Mouse (Mus musculus) heart, postnatal 0 days (tissue): ENCODE measurements at regions not wholly inside any gene's neighbourhood (a gene's known extent, or its start where the extent isn't known, plus 50 kb on each side); places are given as distances from the start of the nearest gene placed in this dataset.

Source experiments
- ATAC-seq: fragments of 200-750 bp; cut with Nextera tagmentation; 2 replicates; pipeline ENCODE4 v1.8.0; 2017; ENCODE audit warnings: low read depth, moderate number of reproducible peaks, moderate library complexity; ENCODE audit not compliant: insufficient read depth
- DNase-seq: peaks from one replicate; pipeline ENCODE4 v3.0.0-alpha.2; 2016; ENCODE audit warnings: low spot score
- H3K27ac ChIP-seq: fragments of 300-500 bp; sonication (generic); 2 replicates; pipeline ENCODE4 v1.5.1; 2014; ENCODE audit warnings: low read depth, mild to moderate bottlenecking
- H3K27me3 ChIP-seq: fragments of 300-500 bp; sonication (generic); 2 replicates; pipeline ENCODE4 v1.6.1; 2014; ENCODE audit warnings: low read length, mixed read lengths; ENCODE audit not compliant: control insufficient read depth, insufficient read depth
- H3K36me3 ChIP-seq: fragments of 300-500 bp; sonication (generic); replicated peaks from 2 replicates; pipeline ENCODE4 v1.6.1; 2014; ENCODE audit warnings: low read length, mixed read lengths; ENCODE audit not compliant: control insufficient read depth, insufficient read depth
- H3K4me1 ChIP-seq: fragments of 300-500 bp; sonication (generic); 2 replicates; pipeline ENCODE4 v1.6.1; 2014; ENCODE audit warnings: antibody characterized with exemption; ENCODE audit not compliant: control insufficient read depth, insufficient read depth
- H3K4me2 ChIP-seq: fragments of 300-500 bp; sonication (generic); 2 replicates; pipeline ENCODE4 v1.6.1; 2014; ENCODE audit warnings: low read depth, mild to moderate bottlenecking, low read length, moderate library complexity
- H3K4me3 ChIP-seq: fragments of 300-500 bp; sonication (generic); 2 replicates; pipeline ENCODE4 v1.5.1; 2014; ENCODE audit warnings: low read depth, low read length
- H3K9ac ChIP-seq: fragments of 300-500 bp; sonication (generic); replicated peaks from 2 replicates; pipeline ENCODE4 v1.6.1; 2014; ENCODE audit warnings: low read depth, low read length, mixed read lengths
- H3K9me3 ChIP-seq: fragments of 300-500 bp; sonication (generic); replicated peaks from 2 replicates; pipeline ENCODE4 v1.6.1; 2016; ENCODE audit warnings: low read length; ENCODE audit not compliant: control insufficient read depth
- CTCF ChIP-seq: IDR thresholded peaks from 2 replicates; pipeline ENCODE4 v1.5.1; 2016; ENCODE audit warnings: antibody characterized with exemption, control low read depth, low read depth
- EP300 ChIP-seq: IDR thresholded peaks from 2 replicates; pipeline ENCODE4 v1.6.1; 2016; ENCODE audit warnings: antibody characterized with exemption, low read depth
- WGBS: fragments of 180-500 bp; shearing (Covaris S2); extraction: QIAGEN DNeasy Blood & Tissue Kit; methylation state at CpG from one replicate; pipeline ENCODE4 v1.1.7; 2014; 5-methylcytosine and 5-hydroxymethylcytosine counted together

GRCm38 (mm10) chr5:129331094-129331523 is 169.9 kb upstream of the Sfswap start:
- DNase-seq (no peak), ATAC-seq (no peak)
- no peaks in the 10 kb centered on the region for H3K36me3 ChIP-seq
- peaks cover 4% of the 10 kb centered on the region; the same call in 1 of the 2 replicates for H3K9me3 ChIP-seq
- 17% methylated on average over 11 of the region's 11 CpGs for WGBS
- no peak overlapping the region for H3K27ac ChIP-seq
- no peaks in the 10 kb centered on the region for H3K4me1 ChIP-seq
- H3K9ac ChIP-seq = no peak overlapping the region
- H3K27me3 ChIP-seq = no peaks in the 10 kb centered on the region
- no peak overlapping the region for H3K4me3 ChIP-seq
- no peak for TF ChIP-seq EP300
- TF ChIP-seq CTCF = no peak; the same call in 1 of the 2 replicates
- no peak overlapping the region for H3K4me2 ChIP-seq

GRCm38 (mm10) chr5:129332014-129332413 is 169.0 kb upstream of the Sfswap start:
- ATAC-seq (no peak), DNase-seq (no peak)
- Histone ChIP-seq H3K36me3 (no peaks in the 10 kb centered on the region), H3K4me3 (no peak overlapping the region), H3K27ac (no peak overlapping the region), H3K4me1 (no peaks in the 10 kb centered on the region), H3K27me3 (no peaks in the 10 kb centered on the region), H3K9me3 (peaks cover 4% of the 10 kb centered on the region; the same call in 1 of the 2 replicates), H3K4me2 (no peak overlapping the region), H3K9ac (no peak overlapping the region)
- TF ChIP-seq EP300 (no peak), CTCF (no peak)
- WGBS = 89% methylated on average over 3 of the region's 3 CpGs

- DNase-seq = no peak
- Histone ChIP-seq H3K9me3 (no peaks in the 10 kb centered on the region), H3K27me3 (no peaks in the 10 kb centered on the region), H3K9ac (no peak overlapping the region), H3K27ac (no peak overlapping the region), H3K4me1 (no peaks in the 10 kb centered on the region), H3K36me3 (no peaks in the 10 kb centered on the region), H3K4me2 (no peak overlapping the region), H3K4me3 (no peak overlapping the region)
- TF ChIP-seq CTCF (no peak), EP300 (no peak)
- WGBS = 56% methylated on average over 7 of the region's 7 CpGs
- ATAC-seq = no peak
Observed at GRCm38 (mm10) chr5:129338511-129338910, 162.5 kb upstream of the Sfswap start.

GRCm38 (mm10) chr5:129344038-129344437 is 157.0 kb upstream of the Sfswap start:
- H3K4me2 ChIP-seq = no peak overlapping the region
- TF ChIP-seq EP300 = no peak
- no peak for TF ChIP-seq CTCF
- no peaks in the 10 kb centered on the region for H3K27me3 ChIP-seq
- no peak overlapping the region for H3K9ac ChIP-seq
- no peak overlapping the region for H3K27ac ChIP-seq
- ATAC-seq (no peak), DNase-seq (no peak)
- H3K4me3 ChIP-seq = no peak overlapping the region
- H3K36me3 ChIP-seq = no peaks in the 10 kb centered on the region
- no peaks in the 10 kb centered on the region for H3K9me3 ChIP-seq
- H3K4me1 ChIP-seq = no peaks in the 10 kb centered on the region
- 81% methylated on average over 12 of the region's 12 CpGs for WGBS

GRCm38 (mm10) chr5:129350024-129350423 is 151.0 kb upstream of the Sfswap start:
- Histone ChIP-seq H3K9ac (no peak overlapping the region), H3K4me1 (no peaks in the 10 kb centered on the region), H3K36me3 (no peaks in the 10 kb centered on the region), H3K9me3 (no peaks in the 10 kb centered on the region), H3K4me3 (no peak overlapping the region), H3K27me3 (no peaks in the 10 kb centered on the region), H3K27ac (no peak overlapping the region), H3K4me2 (no peak overlapping the region)
- DNase-seq = no peak
- no peak for ATAC-seq
- no peak for TF ChIP-seq CTCF
- no peak for TF ChIP-seq EP300
- WGBS = 66% methylated on average over 12 of the region's 12 CpGs

- H3K4me1 ChIP-seq = no peaks in the 10 kb centered on the region
- H3K9me3 ChIP-seq = no peaks in the 10 kb centered on the region
- H3K36me3 ChIP-seq = no peaks in the 10 kb centered on the region
- no peak overlapping the region for H3K27ac ChIP-seq
- H3K4me3 ChIP-seq = no peak overlapping the region
- H3K4me2 ChIP-seq = no peak overlapping the region
- ATAC-seq (no peak), DNase-seq (no peak)
- H3K9ac ChIP-seq = no peak overlapping the region
- TF ChIP-seq CTCF = no peak
- no peak for TF ChIP-seq EP300
- H3K27me3 ChIP-seq = no peaks in the 10 kb centered on the region
- 22% methylated on average over 9 of the region's 9 CpGs for WGBS
Observed at GRCm38 (mm10) chr5:129353549-129353948, 147.5 kb upstream of the Sfswap start.
